Mouse (Mus musculus): ENCODE measurements around the gene Gm20737.
"Not testable (repeated sequence)": the region's sequence is repeated elsewhere in the genome, so short reads cannot be mapped to it uniquely, and the experiment has no call there.

Gene Gm20737

GRCm38 (mm10) chrY:10535942-10536341 lies at the start of gene Gm20737:
TSS of gene Gm20737 (minus strand) at chrY:10536042.
- not testable (repeated sequence) for DNase-seq

- DNase-seq, result not testable (repeated sequence)
Observed at GRCm38 (mm10) chrY:10553153-10553552, 17.3 kb upstream of the Gm20737 start, which contains the start of gene Gm21775. TSS of gene Gm21775 (plus strand) at chrY:10553453.

All from lung, postnatal 4 days (tissue).